Mouse (Mus musculus): ENCODE measurements around the gene Olfr453. TPM values are rescaled to one million over a fixed set of nuclear protein-coding genes. Genes with fewer than 3 reads are reported as not detected.

Olfr453 gene
- total RNA-seq, 2 experiments from 2014 or later, result not detected

Other genes with a start within 250 kb of the Olfr453 start
- not detected for gene Olfr455, start 191.8 kb upstream of the Olfr453 start, total RNA-seq (2021)
- gene Tcaf3, start 141.7 kb upstream of the Olfr453 start, total RNA-seq (2021), result not detected
- 1 to 10 TPM; 1.3 to 1.6 TPM for gene Tcaf2, start 94.1 kb upstream of the Olfr453 start, total RNA-seq (2021)
- 100 to 1,000 TPM; 265 to 270 TPM for gene Tcaf1, start 29.3 kb upstream of the Olfr453 start, total RNA-seq (2021)
- gene Olfr38, start 17.0 kb downstream of the Olfr453 start, total RNA-seq (2021), result not detected
- gene Olfr452, start 45.7 kb downstream of the Olfr453 start, total RNA-seq (2021), result not detected
- not detected for gene Olfr450, start 72.6 kb downstream of the Olfr453 start, total RNA-seq (2021)
- not detected for gene Olfr449, start 95.0 kb downstream of the Olfr453 start, total RNA-seq (2021)
- not detected for gene Olfr448, start 151.1 kb downstream of the Olfr453 start, total RNA-seq (2021)
- not detected for gene Olfr447, start 169.5 kb downstream of the Olfr453 start, total RNA-seq (2021)
- not detected for gene Olfr446, start 182.0 kb downstream of the Olfr453 start, total RNA-seq (2021)
- not detected for gene Olfr444, start 209.7 kb downstream of the Olfr453 start, total RNA-seq (2021)

All from left cerebral cortex, postnatal 10 days (tissue).